Mouse (Mus musculus) bone marrow, adult 2 months (tissue): ENCODE measurements around the gene Rtp4.

ENCODE experiments used
- CTCF ChIP-seq: fragments of 200-500 bp; IDR thresholded peaks from 2 replicates; pipeline ENCODE4 v1.5.1; 2011; ENCODE audit warnings: low read length, control low read depth; ENCODE audit not compliant: control insufficient read depth, insufficient read depth
- POLR2A ChIP-seq: fragments of 200-500 bp; IDR thresholded peaks from 2 replicates; pipeline ENCODE4 v1.6.1; 2011; ENCODE audit warnings: low read depth, mild to moderate bottlenecking, control low read depth, low read length, borderline replicate concordance; ENCODE audit not compliant: control insufficient read depth

- TF ChIP-seq POLR2A (no peak), CTCF (no peak)
These were observed 1.0 kb downstream of the Rtp4 start for GRCm38 (mm10) chr16:23521092-23521491.
